Mouse (Mus musculus) ES-Bruce4 (cell line): ENCODE measurements around the gene Bcl2.

Experiments used
- CTCF ChIP-seq: IDR thresholded peaks from one replicate; pipeline ENCODE4 v1.8.1; 2011; ENCODE audit warnings: low read depth, low read length
- EP300 ChIP-seq: IDR thresholded peaks from 2 replicates; pipeline ENCODE4 v1.6.1; 2011; ENCODE audit warnings: low read depth, low read length; ENCODE audit not compliant: insufficient read depth

- TF ChIP-seq CTCF (peak; percentile 38), EP300 (no peak)
These were observed 85.2 kb downstream of the Bcl2 start for GRCm38 (mm10) chr1:106628718-106629469.
